Mouse (Mus musculus): ENCODE measurements around the gene Myo6. TPM values are rescaled to one million over a fixed set of nuclear protein-coding genes. Genes with fewer than 3 reads are reported as not detected.

The Myo6 gene
- polyA plus RNA-seq, 1 experiment from 2014 or later = 8.3 TPM

DNA sequence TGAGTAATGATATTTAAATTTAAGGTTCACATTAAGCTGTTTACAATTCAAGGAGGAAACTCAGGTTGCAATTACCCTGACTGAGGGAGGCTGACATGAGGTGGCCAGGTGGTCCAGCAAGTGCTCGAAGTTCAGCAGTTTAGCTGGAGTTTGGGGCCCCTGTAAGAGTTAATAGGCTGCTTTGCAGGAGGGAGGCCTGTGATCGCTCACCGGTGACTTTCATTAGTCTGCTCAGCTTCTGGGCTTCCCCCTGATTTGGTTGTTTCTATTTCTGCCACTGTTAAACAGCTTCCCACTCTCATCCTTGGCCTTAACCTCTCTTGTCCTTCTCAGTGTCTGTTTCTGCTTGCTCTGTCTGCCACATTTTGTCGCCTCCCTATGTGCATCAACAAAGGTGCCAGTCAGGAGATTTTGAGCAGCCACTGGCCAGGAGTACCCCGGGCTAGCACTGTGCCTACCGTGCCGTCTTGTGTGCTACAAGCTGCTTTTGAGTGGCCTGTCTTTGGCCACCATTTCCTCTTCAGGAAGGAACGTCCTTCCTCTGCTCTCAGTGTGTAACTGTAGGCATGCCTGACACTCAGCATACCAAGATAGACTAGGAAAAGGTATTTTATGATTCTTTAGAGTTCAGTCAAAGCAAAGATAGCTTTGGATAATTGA lies 97.7 kb downstream of the Myo6 start:
- H3K4me2 ChIP-seq (ENCODE audit: low read depth, severe bottlenecking) = no peak overlapping the region
- no peaks in the 10 kb centered on the region for H3K9me3 ChIP-seq (ENCODE audit: control insufficient read depth, low read length)
- no peaks in the 10 kb centered on the region for H3K27me3 ChIP-seq (ENCODE audit: control insufficient read depth, insufficient read depth, low read length)
- H3K4me3 ChIP-seq (ENCODE audit: low read depth, low read length) = no peak overlapping the region
- ATAC-seq (ENCODE audit: insufficient number of reproducible peaks, low FRiP score, low TSS enrichment, low read depth) = peak; percentile 89
- no peaks in the 10 kb centered on the region; the same call in none of the 2 replicates for H3K4me1 ChIP-seq (ENCODE audit: control insufficient read depth, insufficient read depth, low read length)
- H3K9ac ChIP-seq (ENCODE audit: low read length) = no peak overlapping the region
- H3K36me3 ChIP-seq (ENCODE audit: control insufficient read depth, insufficient read depth, low read length) = no peaks in the 10 kb centered on the region
- DNase-seq (ENCODE audit: low spot score) = peak; percentile 72
- H3K27ac ChIP-seq (replicated peaks; ENCODE audit: low read depth, low read length) = peak overlapping the region; percentile 49
- 20% methylated on average over 8 of the region's 8 CpGs for WGBS

DNA sequence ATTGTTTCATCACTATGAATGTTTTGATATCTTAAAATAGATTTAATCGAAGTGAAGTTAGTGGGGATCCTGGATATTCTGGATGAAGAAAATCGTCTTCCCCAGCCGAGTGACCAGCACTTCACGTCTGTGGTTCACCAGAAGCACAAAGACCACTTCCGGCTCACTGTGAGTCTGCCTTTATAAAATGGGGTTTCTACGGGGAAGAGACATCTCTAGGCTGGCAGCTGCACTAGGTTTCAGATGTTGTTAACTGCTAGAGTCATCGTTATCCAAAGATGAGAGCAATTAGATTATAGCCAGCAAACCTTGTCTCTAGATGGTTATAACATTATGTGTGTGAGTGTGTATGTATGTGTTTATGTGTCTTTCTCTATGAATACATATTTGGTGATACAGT lies 101.3 kb downstream of the Myo6 start:
- no peak overlapping the region for H3K27ac ChIP-seq (replicated peaks; ENCODE audit: low read depth, low read length)
- H3K36me3 ChIP-seq (ENCODE audit: control insufficient read depth, insufficient read depth, low read length) = no peaks in the 10 kb centered on the region
- WGBS = 88% methylated on average over 7 of the region's 7 CpGs
- no peak overlapping the region for H3K4me3 ChIP-seq (ENCODE audit: low read depth, low read length)
- no peaks in the 10 kb centered on the region for H3K9me3 ChIP-seq (ENCODE audit: control insufficient read depth, low read length)
- ATAC-seq (ENCODE audit: insufficient number of reproducible peaks, low FRiP score, low TSS enrichment, low read depth) (no peak), DNase-seq (ENCODE audit: low spot score) (no peak)
- no peaks in the 10 kb centered on the region for H3K27me3 ChIP-seq (ENCODE audit: control insufficient read depth, insufficient read depth, low read length)
- no peak overlapping the region for H3K9ac ChIP-seq (ENCODE audit: low read length)
- no peaks in the 10 kb centered on the region; the same call in none of the 2 replicates for H3K4me1 ChIP-seq (ENCODE audit: control insufficient read depth, insufficient read depth, low read length)
- no peak overlapping the region for H3K4me2 ChIP-seq (ENCODE audit: low read depth, severe bottlenecking)

DNA sequence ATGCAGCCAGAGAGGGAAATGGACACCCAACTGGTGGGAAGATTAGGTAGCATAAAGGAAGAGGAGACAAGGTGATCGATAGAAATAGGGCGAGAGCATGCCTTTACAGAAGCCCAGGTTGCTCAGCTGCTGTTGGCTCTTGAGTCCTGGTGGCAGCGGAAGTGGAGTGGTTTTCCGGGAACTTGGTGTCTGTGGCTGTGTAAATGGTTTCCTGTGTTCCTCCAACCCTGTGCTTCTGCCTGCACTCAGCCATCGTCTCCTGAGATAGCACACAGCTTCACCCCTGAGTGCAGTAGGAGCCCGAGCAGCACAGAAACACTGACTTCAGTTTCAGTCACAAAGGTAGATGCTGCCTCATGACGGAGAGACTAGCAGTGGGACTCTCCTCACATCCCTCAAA lies 101.7 kb downstream of the Myo6 start:
- Histone ChIP-seq H3K4me1 (ENCODE audit: control insufficient read depth, insufficient read depth, low read length) (no peaks in the 10 kb centered on the region; the same call in none of the 2 replicates), H3K9ac (ENCODE audit: low read length) (no peak overlapping the region), H3K9me3 (ENCODE audit: control insufficient read depth, low read length) (no peaks in the 10 kb centered on the region), H3K27ac (replicated peaks; ENCODE audit: low read depth, low read length) (no peak overlapping the region), H3K4me3 (ENCODE audit: low read depth, low read length) (no peak overlapping the region), H3K4me2 (ENCODE audit: low read depth, severe bottlenecking) (no peak overlapping the region), H3K27me3 (ENCODE audit: control insufficient read depth, insufficient read depth, low read length) (no peaks in the 10 kb centered on the region), H3K36me3 (ENCODE audit: control insufficient read depth, insufficient read depth, low read length) (no peaks in the 10 kb centered on the region)
- no peak for ATAC-seq (ENCODE audit: insufficient number of reproducible peaks, low FRiP score, low TSS enrichment, low read depth)
- WGBS = 90% methylated on average over 7 of the region's 7 CpGs
- DNase-seq (ENCODE audit: low spot score) = no peak

DNA sequence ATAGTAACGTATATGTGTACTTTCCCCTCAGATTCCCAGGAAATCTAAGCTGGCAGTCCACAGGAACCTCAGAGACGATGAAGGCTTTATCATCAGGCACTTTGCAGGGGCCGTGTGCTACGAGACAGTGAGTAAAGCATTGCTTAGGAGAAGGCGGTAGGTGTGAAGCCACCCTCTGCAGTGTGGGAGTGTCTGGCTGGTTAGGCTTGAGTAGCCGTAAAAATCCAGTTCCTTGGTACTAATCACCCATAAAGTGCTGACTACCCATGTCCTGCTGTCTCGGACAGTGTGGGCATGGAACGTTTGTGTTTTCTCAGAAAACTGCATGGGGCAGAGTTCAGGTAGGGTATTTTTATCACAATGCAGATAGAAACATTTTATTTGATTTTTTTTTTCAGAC lies 104.8 kb downstream of the Myo6 start:
- Histone ChIP-seq H3K4me3 (ENCODE audit: low read depth, low read length) (no peak overlapping the region), H3K36me3 (ENCODE audit: control insufficient read depth, insufficient read depth, low read length) (no peaks in the 10 kb centered on the region), H3K4me2 (ENCODE audit: low read depth, severe bottlenecking) (no peak overlapping the region), H3K27me3 (ENCODE audit: control insufficient read depth, insufficient read depth, low read length) (no peaks in the 10 kb centered on the region), H3K9me3 (ENCODE audit: control insufficient read depth, low read length) (no peaks in the 10 kb centered on the region), H3K27ac (replicated peaks; ENCODE audit: low read depth, low read length) (no peak overlapping the region), H3K9ac (ENCODE audit: low read length) (no peak overlapping the region), H3K4me1 (ENCODE audit: control insufficient read depth, insufficient read depth, low read length) (no peaks in the 10 kb centered on the region)
- DNase-seq (ENCODE audit: low spot score) = no peak
- ATAC-seq (ENCODE audit: insufficient number of reproducible peaks, low FRiP score, low TSS enrichment, low read depth) = no peak
- WGBS = 50% methylated on average over 8 of the region's 8 CpGs

DNA sequence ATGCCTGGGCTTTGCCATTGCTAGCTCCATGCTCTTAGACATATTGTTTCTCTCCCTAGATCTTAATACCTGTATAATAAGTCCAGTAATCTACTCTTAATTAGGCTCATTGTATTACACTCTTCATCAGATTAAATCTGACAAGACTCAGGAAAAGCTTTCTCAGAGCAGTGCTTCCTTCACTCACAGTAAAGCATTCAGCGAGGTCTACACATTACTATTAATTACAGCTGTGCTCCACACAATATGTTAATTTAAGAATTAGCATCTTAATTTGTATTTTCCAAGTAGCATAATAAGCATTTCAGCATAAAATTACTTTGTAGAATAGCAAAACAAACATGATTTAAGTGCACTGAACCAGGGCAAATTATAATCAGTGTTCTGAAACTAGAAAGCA lies 108.1 kb downstream of the Myo6 start:
- Histone ChIP-seq H3K27ac (replicated peaks; ENCODE audit: low read depth, low read length) (no peak overlapping the region), H3K4me3 (ENCODE audit: low read depth, low read length) (no peak overlapping the region), H3K4me2 (ENCODE audit: low read depth, severe bottlenecking) (no peak overlapping the region), H3K36me3 (ENCODE audit: control insufficient read depth, insufficient read depth, low read length) (no peaks in the 10 kb centered on the region), H3K9me3 (ENCODE audit: control insufficient read depth, low read length) (no peaks in the 10 kb centered on the region), H3K4me1 (ENCODE audit: control insufficient read depth, insufficient read depth, low read length) (peaks cover 5% of the 10 kb centered on the region; the same call in 1 of the 2 replicates), H3K27me3 (ENCODE audit: control insufficient read depth, insufficient read depth, low read length) (no peaks in the 10 kb centered on the region), H3K9ac (ENCODE audit: low read length) (no peak overlapping the region)
- WGBS = 80% methylated on average over 1 of the region's 1 CpGs
- ATAC-seq (ENCODE audit: insufficient number of reproducible peaks, low FRiP score, low TSS enrichment, low read depth) (no peak), DNase-seq (ENCODE audit: low spot score) (no peak)

DNA sequence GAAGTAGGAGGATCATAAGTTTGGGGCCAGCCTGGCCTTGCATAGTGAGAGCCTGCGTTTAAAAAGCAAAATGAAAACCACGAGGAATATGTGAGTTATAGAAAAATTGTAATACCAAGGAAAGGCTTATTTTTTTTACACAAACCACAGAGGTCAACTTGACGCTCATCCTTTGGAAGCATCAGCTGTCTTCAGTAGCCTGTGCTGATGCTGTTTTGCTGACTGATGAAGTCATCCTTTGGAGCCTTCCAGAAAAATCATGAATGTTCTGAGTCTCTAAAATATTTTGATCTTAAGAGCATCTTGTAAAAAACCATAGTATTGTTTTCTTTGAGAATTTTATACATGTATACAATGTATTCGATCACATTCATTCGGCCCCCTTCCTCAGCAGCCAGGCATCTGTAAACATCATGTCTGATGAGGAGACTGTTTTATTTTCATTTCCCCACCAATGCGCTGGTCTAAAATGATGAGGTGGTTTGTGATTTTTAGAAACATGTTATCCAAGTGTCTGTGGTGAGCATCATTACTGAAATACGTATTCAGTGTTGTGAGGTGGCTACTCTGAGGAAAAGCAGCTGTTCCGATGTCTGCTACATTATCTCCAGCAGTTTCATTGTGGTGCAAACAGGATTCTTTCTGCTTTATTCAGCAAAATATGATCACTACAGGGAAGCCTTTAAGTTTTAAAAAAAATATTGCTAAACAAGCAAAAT lies 110.4 kb downstream of the Myo6 start:
- Histone ChIP-seq H3K4me2 (ENCODE audit: low read depth, severe bottlenecking) (no peak overlapping the region), H3K27me3 (ENCODE audit: control insufficient read depth, insufficient read depth, low read length) (no peaks in the 10 kb centered on the region), H3K4me1 (ENCODE audit: control insufficient read depth, insufficient read depth, low read length) (peaks cover 5% of the 10 kb centered on the region; the same call in 1 of the 2 replicates), H3K9me3 (ENCODE audit: control insufficient read depth, low read length) (no peaks in the 10 kb centered on the region), H3K9ac (ENCODE audit: low read length) (no peak overlapping the region), H3K4me3 (ENCODE audit: low read depth, low read length) (no peak overlapping the region), H3K36me3 (ENCODE audit: control insufficient read depth, insufficient read depth, low read length) (no peaks in the 10 kb centered on the region), H3K27ac (replicated peaks; ENCODE audit: low read depth, low read length) (no peak overlapping the region)
- WGBS = 91% methylated on average over 8 of the region's 8 CpGs
- DNase-seq (ENCODE audit: low spot score) = no peak
- no peak for ATAC-seq (ENCODE audit: insufficient number of reproducible peaks, low FRiP score, low TSS enrichment, low read depth)

DNA sequence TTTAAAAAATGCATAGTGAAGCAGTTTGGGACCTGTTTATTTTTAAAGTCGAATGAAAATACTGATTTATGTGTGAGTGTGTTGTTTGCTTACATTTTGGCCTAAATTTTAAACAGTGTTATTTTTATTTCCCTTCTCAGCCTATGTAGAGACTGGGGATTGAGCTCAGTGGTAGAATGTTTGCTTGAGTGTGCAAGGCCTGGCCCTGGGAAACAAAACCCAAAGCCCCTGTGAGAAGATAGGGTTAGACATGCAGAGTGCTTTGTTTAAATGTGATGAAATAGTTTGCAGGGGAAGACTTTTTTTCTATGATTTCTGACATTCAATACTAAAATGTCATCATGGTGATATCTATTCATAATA lies 110.9 kb downstream of the Myo6 start:
- Histone ChIP-seq H3K9me3 (ENCODE audit: control insufficient read depth, low read length) (no peaks in the 10 kb centered on the region), H3K9ac (ENCODE audit: low read length) (no peak overlapping the region), H3K4me3 (ENCODE audit: low read depth, low read length) (no peak overlapping the region), H3K27ac (replicated peaks; ENCODE audit: low read depth, low read length) (no peak overlapping the region), H3K4me2 (ENCODE audit: low read depth, severe bottlenecking) (no peak overlapping the region), H3K4me1 (ENCODE audit: control insufficient read depth, insufficient read depth, low read length) (peaks cover 5% of the 10 kb centered on the region; the same call in 1 of the 2 replicates), H3K36me3 (ENCODE audit: control insufficient read depth, insufficient read depth, low read length) (no peaks in the 10 kb centered on the region), H3K27me3 (ENCODE audit: control insufficient read depth, insufficient read depth, low read length) (no peaks in the 10 kb centered on the region)
- 85% methylated on average over 1 of the region's 1 CpGs for WGBS
- no peak for DNase-seq (ENCODE audit: low spot score)
- ATAC-seq (ENCODE audit: insufficient number of reproducible peaks, low FRiP score, low TSS enrichment, low read depth) = no peak

DNA sequence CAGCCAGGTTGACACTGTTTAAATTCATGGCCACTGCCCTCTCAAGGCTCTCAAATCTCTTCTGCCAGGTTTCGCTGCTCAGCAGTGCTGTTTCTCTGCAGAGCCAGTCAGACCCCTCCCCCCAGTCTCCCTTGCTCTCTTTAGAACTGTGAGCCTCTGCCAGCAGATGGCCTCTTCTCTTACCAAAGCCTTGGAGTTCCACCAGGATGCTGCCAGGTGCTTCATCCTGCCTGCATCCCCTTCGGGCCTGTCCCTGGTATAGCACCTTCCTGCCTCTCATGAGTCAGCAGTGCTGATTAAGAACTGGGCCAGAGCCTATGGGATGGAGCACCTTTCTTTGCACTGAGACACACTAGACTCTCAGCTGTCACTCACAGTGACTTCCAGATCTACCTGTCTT lies 112.3 kb downstream of the Myo6 start:
- Histone ChIP-seq H3K4me3 (ENCODE audit: low read depth, low read length) (no peak overlapping the region), H3K4me2 (ENCODE audit: low read depth, severe bottlenecking) (no peak overlapping the region), H3K9ac (ENCODE audit: low read length) (no peak overlapping the region), H3K27ac (replicated peaks; ENCODE audit: low read depth, low read length) (no peak overlapping the region), H3K27me3 (ENCODE audit: control insufficient read depth, insufficient read depth, low read length) (no peaks in the 10 kb centered on the region), H3K4me1 (ENCODE audit: control insufficient read depth, insufficient read depth, low read length) (peaks cover 5% of the 10 kb centered on the region; the same call in 1 of the 2 replicates), H3K9me3 (ENCODE audit: control insufficient read depth, low read length) (no peaks in the 10 kb centered on the region), H3K36me3 (ENCODE audit: control insufficient read depth, insufficient read depth, low read length) (no peaks in the 10 kb centered on the region)
- WGBS = 34% methylated on average over 2 of the region's 2 CpGs
- DNase-seq (ENCODE audit: low spot score) (peak; percentile 33), ATAC-seq (ENCODE audit: insufficient number of reproducible peaks, low FRiP score, low TSS enrichment, low read depth) (no peak)
